Mouse (Mus musculus): ENCODE results near the gene Btg3. TPM values are rescaled to one million over a fixed set of nuclear protein-coding genes. Genes with fewer than 3 reads are reported as not detected.

The Btg3 gene
- total RNA-seq, 2 experiments from 2014 or later, result 11.2 to 14.6 TPM

DNA sequence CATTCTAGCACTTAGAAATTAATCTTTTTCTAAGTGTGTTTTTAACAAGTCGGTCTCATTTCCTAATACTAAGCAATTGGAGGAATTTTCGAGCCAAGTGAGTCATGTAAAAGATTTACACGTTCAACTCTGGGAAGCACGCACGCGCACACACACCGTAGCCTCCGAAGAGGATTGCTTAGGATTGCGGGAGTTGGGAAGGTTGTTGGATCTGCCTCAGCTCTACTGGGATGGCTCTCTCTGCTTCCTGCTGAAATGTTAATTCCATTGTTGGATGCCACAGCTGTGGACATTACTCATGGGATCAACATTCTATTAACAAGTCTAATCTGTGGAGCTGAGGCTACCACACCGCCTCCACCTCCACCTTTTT lies 74.3 kb downstream of the Btg3 start:
- no peak for DNase-seq (ENCODE audit: extremely low spot score in 1 of 2, low spot score in 1 of 2)

DNA sequence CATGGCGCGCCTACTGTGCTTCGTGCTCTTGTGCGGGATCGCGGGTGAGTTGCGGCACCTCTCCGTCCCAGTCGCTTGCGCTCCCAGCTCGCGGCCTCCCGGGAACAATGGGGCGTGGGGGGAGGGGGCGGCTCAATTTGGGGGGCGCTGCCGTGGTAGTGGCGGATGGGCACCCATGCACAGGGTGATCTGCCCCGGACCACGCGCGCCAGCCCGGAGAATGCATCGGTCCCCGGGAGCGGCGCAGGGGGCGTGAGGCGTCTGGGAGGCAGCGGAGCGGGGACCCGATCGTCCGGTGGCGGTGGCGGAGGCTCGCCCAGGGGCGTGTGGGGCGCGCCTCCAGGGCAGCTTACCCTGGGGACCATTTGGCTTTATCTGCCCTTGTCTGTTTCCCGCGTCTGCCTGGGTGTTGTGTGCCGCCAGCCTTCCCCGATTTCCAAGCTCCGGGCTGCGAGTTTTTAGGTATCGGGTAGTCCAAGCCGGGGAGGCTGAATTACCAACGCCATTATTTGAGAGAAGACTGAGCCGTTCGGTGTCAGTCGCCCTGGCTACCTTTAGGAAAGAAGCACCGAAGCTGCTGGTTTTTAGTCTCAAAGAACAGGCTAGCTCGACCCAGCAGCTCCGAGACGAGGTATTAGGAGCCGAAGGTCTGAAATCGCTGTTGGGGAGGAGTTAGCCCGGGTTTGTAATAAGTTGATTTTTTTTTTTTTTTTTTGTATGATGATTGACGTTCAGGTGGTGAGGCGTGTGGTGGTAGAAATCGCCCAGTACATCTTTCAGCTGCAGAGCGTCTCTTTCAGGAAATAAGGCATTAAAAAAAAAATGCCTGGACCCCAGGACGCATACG lies 74.9 kb downstream of the Btg3 start:
- peak; percentile 25 to 34 for DNase-seq (ENCODE audit: extremely low spot score in 1 of 2, low spot score in 1 of 2)

DNA sequence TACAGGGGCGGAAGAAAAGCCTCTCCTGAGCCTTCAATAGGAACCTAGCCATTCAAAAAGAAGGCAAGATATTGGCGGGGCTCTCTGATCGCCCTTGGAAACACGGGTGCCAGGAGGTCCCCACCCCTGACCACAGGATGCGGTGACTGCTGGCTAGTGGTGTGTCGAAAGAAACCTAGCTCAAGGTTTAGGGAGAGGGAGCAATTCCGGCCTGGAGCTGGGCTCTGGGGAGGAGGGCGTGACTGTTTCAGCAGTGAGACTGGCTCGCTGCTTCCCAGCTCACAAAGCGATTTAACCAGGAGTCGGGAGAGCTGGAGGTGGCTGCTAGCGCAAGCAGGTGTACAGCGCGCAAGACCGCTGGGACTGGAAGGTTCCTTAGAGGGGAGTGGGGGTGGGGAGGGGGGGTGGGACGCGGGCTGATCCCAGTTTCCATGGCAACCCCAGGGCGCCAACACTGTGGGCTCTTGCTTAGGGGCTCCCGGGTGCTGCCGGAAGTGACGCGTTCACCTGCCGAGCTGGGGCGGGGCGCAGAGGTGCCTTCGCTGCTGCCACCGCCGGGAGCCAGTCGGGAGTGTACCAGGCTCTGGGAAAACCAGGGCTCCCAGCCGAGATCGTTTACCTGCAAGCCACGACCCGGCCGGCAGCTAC lies 75.7 kb downstream of the Btg3 start, which contains the start of gene Cxadr:
Gene Cxadr (plus strand): TSS at position 307 of the 648 bp plus-strand sequence.
- peak; percentile 61 to 63 for DNase-seq (ENCODE audit: extremely low spot score in 1 of 2, low spot score in 1 of 2)

DNA sequence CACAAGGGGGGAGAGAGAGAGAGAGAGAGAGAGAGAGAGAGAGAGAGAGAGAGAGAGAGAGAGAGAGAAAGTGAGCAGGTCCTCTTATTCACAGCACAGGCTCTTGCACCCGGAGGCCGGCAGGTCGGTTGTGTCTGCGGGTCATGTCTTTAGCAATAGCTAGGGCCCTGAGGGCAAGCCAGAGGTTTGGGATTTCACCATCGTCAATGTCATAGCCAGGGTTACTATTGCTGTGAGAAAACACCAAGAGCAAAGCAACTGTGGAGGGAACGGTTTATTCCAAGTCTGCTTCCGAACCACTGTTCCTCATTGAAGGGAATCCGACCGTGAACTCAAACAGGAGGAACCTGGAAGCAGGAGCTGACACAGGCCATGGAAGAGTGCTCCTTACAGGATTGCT lies 80.9 kb downstream of the Btg3 start:
- DNase-seq (ENCODE audit: extremely low spot score in 1 of 2, low spot score in 1 of 2), result no peak

DNA sequence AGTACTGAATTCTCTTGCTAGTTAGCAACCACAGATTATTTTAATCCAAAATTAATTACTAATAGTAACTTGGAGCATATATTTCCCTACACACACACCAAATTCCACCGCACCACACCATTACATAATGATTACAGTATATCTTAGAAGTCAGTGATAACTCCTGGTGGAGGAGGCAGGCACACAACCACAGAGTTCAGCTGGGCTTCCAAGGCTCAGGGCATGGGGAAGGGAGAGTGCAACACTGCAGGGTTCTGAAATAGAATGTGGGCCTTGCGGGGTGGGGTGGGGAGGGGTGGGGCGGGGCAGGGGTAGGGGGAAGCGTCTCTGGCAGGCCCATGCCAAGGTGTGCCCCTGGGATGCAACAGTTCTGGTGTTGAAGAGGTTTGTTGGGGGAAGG lies 81.4 kb downstream of the Btg3 start:
- no peak for DNase-seq (ENCODE audit: extremely low spot score in 1 of 2, low spot score in 1 of 2)

DNA sequence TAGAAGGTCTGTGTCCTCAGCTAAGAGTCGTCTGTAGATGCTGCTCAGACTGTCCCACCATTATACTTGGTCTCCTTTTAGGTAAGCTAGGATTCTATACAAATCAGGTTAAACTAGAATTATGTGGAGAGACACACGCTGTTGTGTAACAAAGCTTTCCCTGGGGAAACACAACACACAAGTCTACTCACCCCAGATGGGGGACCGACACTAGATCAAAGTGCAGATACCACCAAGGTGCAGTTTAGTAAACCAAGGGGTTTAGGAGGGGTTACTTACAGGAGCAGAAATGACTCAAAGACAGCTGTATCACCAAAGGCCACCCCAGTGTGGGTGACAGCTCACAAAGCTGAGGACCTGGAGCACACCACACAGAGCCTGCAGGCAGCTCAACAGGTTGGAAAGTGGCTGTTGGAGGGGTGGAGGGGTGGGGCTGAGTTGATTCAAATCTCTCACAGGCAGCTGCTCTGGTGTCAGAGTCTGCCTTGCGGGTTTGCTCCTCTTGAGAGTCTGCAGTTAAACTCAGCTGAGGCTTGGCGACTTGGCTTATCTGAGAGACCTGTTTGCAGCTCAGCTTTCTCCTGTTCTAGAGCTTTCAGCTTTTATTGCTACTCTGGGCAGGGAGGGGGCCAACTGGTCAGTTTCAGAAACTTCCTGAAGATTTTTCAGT lies 82.3 kb downstream of the Btg3 start:
- no peak for DNase-seq (ENCODE audit: extremely low spot score in 1 of 2, low spot score in 1 of 2)

DNA sequence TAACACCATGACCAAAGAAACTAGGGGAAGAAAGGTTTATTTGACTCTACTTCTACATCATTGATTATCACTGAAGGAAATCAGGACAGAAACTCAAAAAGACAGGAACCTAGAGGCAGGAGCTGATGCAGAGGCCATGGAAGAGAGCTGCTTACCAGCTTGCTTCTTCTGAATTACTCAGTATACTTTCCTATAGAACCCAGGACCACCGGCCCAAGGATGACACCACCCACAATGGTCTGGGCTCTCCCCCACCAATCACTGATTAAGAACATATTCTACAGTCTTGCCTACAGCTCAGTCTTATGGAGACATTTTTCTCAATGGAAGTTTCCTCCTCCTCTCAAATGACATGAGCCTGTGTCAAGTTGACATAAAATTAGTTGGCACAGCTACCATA lies 82.9 kb downstream of the Btg3 start:
- DNase-seq (ENCODE audit: extremely low spot score in 1 of 2, low spot score in 1 of 2), result no peak

DNA sequence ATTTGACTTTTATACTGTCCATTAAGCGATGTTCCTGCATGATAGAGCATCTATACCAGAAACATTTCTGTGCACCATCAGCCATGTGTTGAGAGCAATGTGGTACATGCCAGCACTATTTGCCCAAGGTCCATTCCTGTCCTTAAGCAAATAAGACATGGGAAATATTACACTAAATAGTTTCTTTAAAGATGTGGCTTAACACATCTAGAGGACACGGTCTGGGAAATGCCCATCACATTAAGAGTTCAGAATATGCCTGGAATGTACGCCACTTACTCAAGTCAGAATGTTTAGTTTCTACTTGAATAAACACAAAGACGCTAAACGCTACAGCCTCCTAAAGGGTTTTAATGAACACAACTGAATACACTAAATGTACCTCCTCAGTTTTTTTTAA lies 93.8 kb downstream of the Btg3 start:
- no peak for DNase-seq (ENCODE audit: extremely low spot score in 1 of 2, low spot score in 1 of 2)

Other genes starting within 250 kb of the Btg3 start
- 10 to 100 TPM; 18.0 to 24.3 TPM for gene Cxadr, start 75.7 kb downstream of the Btg3 start, total RNA-seq (2021)
- 10 to 100 TPM; 11.6 to 12.7 TPM for gene D16Ertd472e, start 199.5 kb upstream of the Btg3 start, total RNA-seq (2021)